Mouse (Mus musculus) heart, postnatal 0 days (tissue): ENCODE measurements around the gene Tef. TPM values are rescaled to one million over a fixed set of nuclear protein-coding genes. Genes with fewer than 3 reads are reported as not detected.

ENCODE experiments used
- ATAC-seq: fragments of 200-750 bp; cut with Nextera tagmentation; 2 replicates; pipeline ENCODE4 v1.8.0; 2017; ENCODE audit warnings: low read depth, moderate number of reproducible peaks, moderate library complexity; ENCODE audit not compliant: insufficient read depth
- DNase-seq: peaks from one replicate; pipeline ENCODE4 v3.0.0-alpha.2; 2016; ENCODE audit warnings: low spot score
- H3K27ac ChIP-seq: fragments of 300-500 bp; sonication (generic); 2 replicates; pipeline ENCODE4 v1.5.1; 2014; ENCODE audit warnings: low read depth, mild to moderate bottlenecking
- H3K27me3 ChIP-seq: fragments of 300-500 bp; sonication (generic); 2 replicates; pipeline ENCODE4 v1.6.1; 2014; ENCODE audit warnings: low read length, mixed read lengths; ENCODE audit not compliant: control insufficient read depth, insufficient read depth
- H3K36me3 ChIP-seq: fragments of 300-500 bp; sonication (generic); replicated peaks from 2 replicates; pipeline ENCODE4 v1.6.1; 2014; ENCODE audit warnings: low read length, mixed read lengths; ENCODE audit not compliant: control insufficient read depth, insufficient read depth
- H3K4me1 ChIP-seq: fragments of 300-500 bp; sonication (generic); 2 replicates; pipeline ENCODE4 v1.6.1; 2014; ENCODE audit warnings: antibody characterized with exemption; ENCODE audit not compliant: control insufficient read depth, insufficient read depth
- H3K4me2 ChIP-seq: fragments of 300-500 bp; sonication (generic); 2 replicates; pipeline ENCODE4 v1.6.1; 2014; ENCODE audit warnings: low read depth, mild to moderate bottlenecking, low read length, moderate library complexity
- H3K4me3 ChIP-seq: fragments of 300-500 bp; sonication (generic); 2 replicates; pipeline ENCODE4 v1.5.1; 2014; ENCODE audit warnings: low read depth, low read length
- H3K9ac ChIP-seq: fragments of 300-500 bp; sonication (generic); replicated peaks from 2 replicates; pipeline ENCODE4 v1.6.1; 2014; ENCODE audit warnings: low read depth, low read length, mixed read lengths
- H3K9me3 ChIP-seq: fragments of 300-500 bp; sonication (generic); replicated peaks from 2 replicates; pipeline ENCODE4 v1.6.1; 2016; ENCODE audit warnings: low read length; ENCODE audit not compliant: control insufficient read depth
- CTCF ChIP-seq: IDR thresholded peaks from 2 replicates; pipeline ENCODE4 v1.5.1; 2016; ENCODE audit warnings: antibody characterized with exemption, control low read depth, low read depth
- EP300 ChIP-seq: IDR thresholded peaks from 2 replicates; pipeline ENCODE4 v1.6.1; 2016; ENCODE audit warnings: antibody characterized with exemption, low read depth
- WGBS: fragments of 180-500 bp; shearing (Covaris S2); extraction: QIAGEN DNeasy Blood & Tissue Kit; methylation state at CpG from one replicate; pipeline ENCODE4 v1.1.7; 2014; 5-methylcytosine and 5-hydroxymethylcytosine counted together
- polyA plus RNA-seq: library from polyadenylated mRNA; unstranded; fragments of >200 nt; fragmentation: Nextera tagmentation; extraction: Ambion mirVana; gene quantifications from 2 replicates; pipeline ENCODE4 v1.2.1, GENCODE M21; 2015
- total RNA-seq: library from RNA; depleted of rRNA; stranded (reverse); fragments of >200 nt; gene quantifications from 2 replicates; pipeline ENCODE4 v1.2.3, GENCODE M21; 2014; ENCODE audit warnings: low replicate concordance; rRNA removed

Gene Tef
- total RNA-seq (41.5 and 58.7 TPM in 2 replicates), polyA plus RNA-seq (27.8 and 30.3 TPM in 2 replicates)

GRCm38 (mm10) chr15:81802001-81802890, at the start of gene Tef:
TSS of gene Tef (plus strand) at chr15:81802421.
- peaks cover 41% of the 10 kb centered on the region for H3K4me1 ChIP-seq
- 15% methylated on average over 17 of the region's 19 CpGs for WGBS
- TF ChIP-seq EP300: peak; percentile 82
- TF ChIP-seq CTCF: peak; percentile 51

GRCm38 (mm10) chr15:81753669-81754068, 48.6 kb upstream of the Tef start:
- Histone ChIP-seq H3K9me3 (no peaks in the 10 kb centered on the region), H3K36me3 (no peaks in the 10 kb centered on the region), H3K27me3 (no peaks in the 10 kb centered on the region), H3K9ac (no peak overlapping the region), H3K4me3 (no peak overlapping the region), H3K27ac (no peak overlapping the region), H3K4me1 (peaks cover 5% of the 10 kb centered on the region; the same call in 1 of the 2 replicates), H3K4me2 (no peak overlapping the region)
- no peak for TF ChIP-seq EP300
- no peak for TF ChIP-seq CTCF
- ATAC-seq (no peak), DNase-seq (no peak)
- 87% methylated on average over 9 of the region's 9 CpGs for WGBS

More at GRCm38 (mm10) chr15:81802001-81802890, at the start of gene Tef:
- Histone ChIP-seq H3K27ac (peak within 1 kb of the TSS; percentile 86), H3K9me3 (no peaks in the 10 kb centered on the region), H3K4me2 (peak within 1 kb of the TSS; percentile 61), H3K36me3 (no peaks in the 10 kb centered on the region), H3K4me3 (peak within 1 kb of the TSS; percentile 38), H3K27me3 (no peaks in the 10 kb centered on the region), H3K9ac (peak within 1 kb of the TSS; percentile 44; the same call in 1 of the 2 replicates)
- DNase-seq: peak; percentile 99
- peak; percentile 96 for ATAC-seq

- Histone ChIP-seq H3K4me1 (no peaks in the 10 kb centered on the region), H3K4me2 (no peak overlapping the region), H3K27ac (no peak overlapping the region), H3K27me3 (no peaks in the 10 kb centered on the region), H3K9ac (no peak overlapping the region), H3K4me3 (no peak overlapping the region), H3K9me3 (no peaks in the 10 kb centered on the region), H3K36me3 (no peaks in the 10 kb centered on the region)
- TF ChIP-seq CTCF (no peak), EP300 (no peak)
- WGBS: 80% methylated on average over 5 of the region's 5 CpGs
- DNase-seq (no peak), ATAC-seq (no peak)
Observed at GRCm38 (mm10) chr15:81758701-81759100, 43.5 kb upstream of the Tef start.

GRCm38 (mm10) chr15:81759542-81759941, 42.7 kb upstream of the Tef start:
- Histone ChIP-seq H3K4me3 (no peak overlapping the region), H3K9me3 (no peaks in the 10 kb centered on the region), H3K4me2 (no peak overlapping the region), H3K9ac (no peak overlapping the region), H3K27me3 (no peaks in the 10 kb centered on the region), H3K4me1 (no peaks in the 10 kb centered on the region), H3K27ac (no peak overlapping the region), H3K36me3 (no peaks in the 10 kb centered on the region)
- DNase-seq (no peak), ATAC-seq (no peak)
- TF ChIP-seq EP300 (no peak), CTCF (no peak)
- 67% methylated on average over 3 of the region's 3 CpGs for WGBS

GRCm38 (mm10) chr15:81760361-81761079, 41.7 kb upstream of the Tef start:
- Histone ChIP-seq H3K4me1 (no peaks in the 10 kb centered on the region), H3K9me3 (no peaks in the 10 kb centered on the region), H3K27me3 (no peaks in the 10 kb centered on the region), H3K36me3 (no peaks in the 10 kb centered on the region), H3K4me3 (no peak overlapping the region), H3K4me2 (no peak overlapping the region), H3K27ac (no peak overlapping the region), H3K9ac (no peak overlapping the region)
- ATAC-seq (no peak), DNase-seq (no peak)
- no peak for TF ChIP-seq CTCF
- TF ChIP-seq EP300: no peak
- WGBS: 80% methylated on average over 5 of the region's 5 CpGs
